Mouse (Mus musculus): ENCODE data around the gene Foxf1. TPM values are rescaled to one million over a fixed set of nuclear protein-coding genes. Genes with fewer than 3 reads are reported as not detected.

Gene Foxf1
- polyA plus RNA-seq, 1 experiment from 2014 or later: 2.3 TPM

DNA sequence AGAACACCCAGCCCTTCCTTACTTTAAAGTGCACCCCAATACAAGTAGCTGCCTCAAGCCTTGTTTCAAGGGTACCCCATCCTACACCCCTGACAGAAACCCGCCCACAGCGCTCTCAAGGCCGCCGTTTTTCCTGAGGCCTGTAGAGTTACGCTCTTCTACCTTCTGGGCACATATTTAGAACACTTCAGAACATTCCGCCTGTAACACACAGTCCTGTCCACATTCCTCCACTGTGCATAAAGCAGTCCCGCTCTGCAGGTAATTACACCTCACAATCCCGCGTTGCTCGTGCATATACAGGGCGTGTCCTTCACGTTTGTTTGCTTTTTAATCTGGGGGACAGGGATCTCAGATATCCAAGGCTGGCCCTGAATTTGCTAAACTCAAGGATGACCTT lies 4.2 kb upstream of the Foxf1 start:
- WGBS: 2% methylated on average over 12 of the region's 12 CpGs
- no peak overlapping the region for H3K9ac ChIP-seq (ENCODE audit: low read depth, low read length)
- H3K36me3 ChIP-seq (ENCODE audit: control insufficient read depth, insufficient read depth, low read length): no peaks in the 10 kb centered on the region
- no peak overlapping the region for H3K27ac ChIP-seq (ENCODE audit: low read depth, low read length)
- H3K4me3 ChIP-seq (ENCODE audit: low read depth, low read length): no peak overlapping the region
- H3K4me2 ChIP-seq (replicated peaks; ENCODE audit: low read depth, low read length): no peak overlapping the region
- ATAC-seq (ENCODE audit: low FRiP score): no peak
- DNase-seq (ENCODE audit: low spot score): no peak
- H3K4me1 ChIP-seq (replicated peaks; ENCODE audit: control insufficient read depth, insufficient read depth, low read length): peaks cover 13% of the 10 kb centered on the region
- no peaks in the 10 kb centered on the region for H3K9me3 ChIP-seq (ENCODE audit: control insufficient read depth, low read length)
- peaks cover 99% of the 10 kb centered on the region for H3K27me3 ChIP-seq (ENCODE audit: control insufficient read depth, insufficient read depth, low read length)

DNA sequence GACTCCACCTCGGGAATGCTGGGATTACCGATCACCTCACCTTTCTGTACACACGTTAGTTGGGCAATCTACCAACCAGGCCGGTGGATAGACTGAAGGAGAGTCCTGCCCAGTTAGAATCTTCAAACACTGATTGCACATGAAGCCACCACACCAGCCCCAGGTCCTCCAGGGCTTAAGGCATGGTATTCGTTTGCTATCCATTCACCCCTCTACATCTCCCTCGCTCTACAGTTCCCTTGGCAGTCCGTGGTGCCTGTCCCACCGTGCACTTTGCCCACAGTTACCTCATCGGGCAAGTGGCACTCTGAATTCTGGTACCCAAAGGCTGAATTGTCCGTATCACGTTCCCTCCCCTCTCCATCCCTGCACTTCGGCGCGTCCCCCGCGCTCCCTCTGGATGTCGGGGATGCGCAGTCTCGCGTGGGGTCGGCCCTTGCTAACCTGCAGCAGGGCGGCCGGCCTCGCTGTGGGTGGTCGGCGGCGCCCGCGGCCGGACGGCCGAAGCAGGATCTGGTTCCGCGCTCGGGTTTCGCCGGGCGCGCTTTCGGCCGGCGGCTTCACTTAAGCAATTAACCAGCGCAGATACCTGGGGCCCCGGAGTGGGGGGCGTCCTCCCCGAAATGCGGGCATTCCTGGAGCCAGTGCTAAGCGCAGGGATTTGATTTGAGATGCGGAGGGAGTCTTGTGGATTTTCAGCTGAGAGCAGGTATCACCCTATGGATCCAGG lies 3.7 kb upstream of the Foxf1 start:
- Histone ChIP-seq H3K9me3 (ENCODE audit: control insufficient read depth, low read length) (no peaks in the 10 kb centered on the region), H3K27ac (ENCODE audit: low read depth, low read length) (no peak overlapping the region), H3K9ac (ENCODE audit: low read depth, low read length) (no peak overlapping the region), H3K36me3 (ENCODE audit: control insufficient read depth, insufficient read depth, low read length) (no peaks in the 10 kb centered on the region), H3K27me3 (ENCODE audit: control insufficient read depth, insufficient read depth, low read length) (peaks cover 99% of the 10 kb centered on the region), H3K4me2 (replicated peaks; ENCODE audit: low read depth, low read length) (no peak overlapping the region), H3K4me1 (replicated peaks; ENCODE audit: control insufficient read depth, insufficient read depth, low read length) (peaks cover 13% of the 10 kb centered on the region), H3K4me3 (ENCODE audit: low read depth, low read length) (no peak overlapping the region)
- DNase-seq (ENCODE audit: low spot score) (peak; percentile 56), ATAC-seq (ENCODE audit: low FRiP score) (no peak)
- under 1% methylated on average over 49 of the region's 49 CpGs for WGBS

DNA sequence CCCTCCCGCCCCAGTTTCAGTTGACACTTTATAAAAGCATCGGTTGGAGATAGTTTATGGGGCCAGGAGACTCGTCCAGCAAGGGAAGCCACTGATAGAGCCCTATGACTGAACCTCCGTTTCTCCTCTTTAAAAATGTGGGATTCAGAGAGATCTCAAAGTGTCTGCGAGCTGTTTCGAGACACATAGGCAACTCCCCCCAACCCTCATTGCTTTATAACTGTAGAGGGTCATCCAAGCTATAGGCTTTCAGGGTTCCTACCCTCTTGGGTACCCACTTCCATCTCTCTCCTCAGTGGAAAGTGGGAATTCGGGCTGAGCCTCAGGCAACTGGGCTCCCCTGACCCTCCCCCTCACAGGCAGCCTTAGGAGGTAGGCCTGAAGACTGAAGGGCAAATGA lies 2.8 kb upstream of the Foxf1 start:
- no peaks in the 10 kb centered on the region for H3K9me3 ChIP-seq (ENCODE audit: control insufficient read depth, low read length)
- no peak overlapping the region for H3K9ac ChIP-seq (ENCODE audit: low read depth, low read length)
- 2% methylated on average over 7 of the region's 7 CpGs for WGBS

DNA sequence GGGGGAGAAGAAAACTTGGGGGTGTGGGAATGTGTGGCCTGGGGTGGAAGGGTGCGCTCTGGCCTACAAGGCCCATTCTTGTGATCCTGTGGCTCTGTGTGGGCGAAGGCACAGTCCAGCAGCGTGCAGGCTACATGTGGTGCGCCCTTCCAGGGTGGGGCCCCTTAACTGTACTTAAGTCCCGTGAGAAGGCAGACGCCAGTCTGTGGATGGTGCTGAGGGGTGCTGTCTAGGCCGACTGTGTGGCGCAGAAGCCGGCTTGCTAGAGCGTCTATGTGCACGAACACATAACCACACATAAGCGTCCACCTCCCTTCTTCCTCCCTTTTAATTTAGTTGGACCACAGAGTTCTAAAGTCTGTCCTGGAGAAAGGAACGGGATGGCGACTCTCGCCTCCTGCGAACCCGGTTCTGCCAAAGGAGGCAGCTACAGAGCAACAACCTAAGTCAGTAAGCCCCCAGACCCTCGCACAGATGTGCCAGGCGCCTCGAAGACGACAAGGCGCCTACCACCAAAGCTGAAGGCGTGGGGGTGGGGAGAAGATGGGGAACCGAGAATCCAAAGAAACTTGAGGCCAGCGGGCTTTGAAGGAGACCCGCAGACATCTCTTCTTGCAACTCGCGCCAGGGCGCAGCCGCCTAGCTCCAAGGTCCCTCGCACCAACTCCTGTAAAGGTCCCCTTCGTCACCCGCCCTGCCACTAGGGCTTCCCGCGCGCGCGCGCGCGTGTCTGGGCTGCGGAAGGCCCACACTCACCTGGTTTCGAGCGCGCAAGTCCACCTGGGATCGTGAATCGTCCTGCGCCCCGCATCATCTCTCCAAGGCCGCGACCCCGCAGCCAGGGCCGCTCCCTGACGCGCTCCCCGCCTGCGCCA lies 1.7 kb upstream of the Foxf1 start:
- Histone ChIP-seq H3K9ac (ENCODE audit: low read depth, low read length) (no peak overlapping the region), H3K36me3 (ENCODE audit: control insufficient read depth, insufficient read depth, low read length) (no peaks in the 10 kb centered on the region), H3K27me3 (ENCODE audit: control insufficient read depth, insufficient read depth, low read length) (peaks cover 99% of the 10 kb centered on the region), H3K4me1 (replicated peaks; ENCODE audit: control insufficient read depth, insufficient read depth, low read length) (peaks cover 13% of the 10 kb centered on the region), H3K4me2 (replicated peaks; ENCODE audit: low read depth, low read length) (peak overlapping the region; percentile 84), H3K27ac (ENCODE audit: low read depth, low read length) (no peak overlapping the region), H3K9me3 (ENCODE audit: control insufficient read depth, low read length) (no peaks in the 10 kb centered on the region), H3K4me3 (ENCODE audit: low read depth, low read length) (peak overlapping the region; percentile 37)
- DNase-seq (ENCODE audit: low spot score) (peak; percentile 60), ATAC-seq (ENCODE audit: low FRiP score) (no peak)
- under 1% methylated on average over 57 of the region's 57 CpGs for WGBS

More for the DNA sequence above, 2.8 kb upstream of the Foxf1 start:
- H3K36me3 ChIP-seq (ENCODE audit: control insufficient read depth, insufficient read depth, low read length): no peaks in the 10 kb centered on the region
- no peak overlapping the region for H3K4me2 ChIP-seq (replicated peaks; ENCODE audit: low read depth, low read length)
- peak; percentile 36 for DNase-seq (ENCODE audit: low spot score)
- ATAC-seq (ENCODE audit: low FRiP score): no peak
- H3K27ac ChIP-seq (ENCODE audit: low read depth, low read length): no peak overlapping the region
- peaks cover 13% of the 10 kb centered on the region for H3K4me1 ChIP-seq (replicated peaks; ENCODE audit: control insufficient read depth, insufficient read depth, low read length)
- H3K4me3 ChIP-seq (ENCODE audit: low read depth, low read length): no peak overlapping the region
- H3K27me3 ChIP-seq (ENCODE audit: control insufficient read depth, insufficient read depth, low read length): peaks cover 99% of the 10 kb centered on the region

DNA sequence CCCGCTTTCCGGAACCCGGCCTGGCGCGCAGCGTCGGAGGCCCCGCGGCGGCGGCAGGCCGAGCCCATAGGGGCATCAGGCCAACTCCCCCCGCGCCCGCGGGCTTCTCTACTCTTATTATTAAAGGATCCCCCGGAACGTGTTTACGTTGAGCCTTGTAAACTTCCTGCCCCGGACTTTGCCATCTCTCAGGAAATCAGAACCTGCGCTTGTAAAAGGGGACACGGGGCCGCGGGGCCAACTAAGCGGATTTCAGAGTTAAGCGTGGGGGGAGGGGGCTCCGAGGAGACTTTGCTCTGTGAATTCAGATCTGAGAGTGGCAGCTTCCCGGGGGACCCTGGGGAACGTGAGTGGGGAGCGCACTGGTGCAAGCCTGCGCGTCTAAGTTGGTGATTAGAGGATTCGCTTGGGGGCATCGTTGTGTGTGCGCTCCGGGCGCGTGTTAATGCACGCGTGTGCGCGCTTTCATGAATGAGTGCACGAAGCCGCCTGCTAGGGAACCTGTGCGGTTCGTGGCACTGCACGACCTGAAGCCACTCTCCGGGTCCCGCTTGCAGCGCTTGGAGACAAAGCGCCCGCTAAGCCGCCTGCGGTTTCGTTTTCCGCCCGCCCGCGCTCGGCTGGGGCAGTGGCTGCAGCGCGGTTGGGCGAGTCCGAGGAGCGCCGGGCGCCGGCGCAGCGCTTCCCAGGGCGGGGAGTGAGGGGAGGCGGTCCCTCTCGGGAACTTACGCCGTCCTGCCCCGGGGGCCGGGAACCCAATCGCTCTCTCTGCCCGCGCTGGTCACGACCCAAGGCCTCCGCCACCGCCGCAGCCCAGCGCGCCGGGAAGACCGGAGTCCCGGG lies 872 bp upstream of the Foxf1 start:
- no peaks in the 10 kb centered on the region for H3K36me3 ChIP-seq (ENCODE audit: control insufficient read depth, insufficient read depth, low read length)
- no peak overlapping the region for H3K9ac ChIP-seq (ENCODE audit: low read depth, low read length)
- peaks cover 95% of the 10 kb centered on the region for H3K27me3 ChIP-seq (ENCODE audit: control insufficient read depth, insufficient read depth, low read length)
- ATAC-seq (ENCODE audit: low FRiP score) (no peak; the same call in 1 of the 2 replicates), DNase-seq (ENCODE audit: low spot score) (peak; percentile 76)
- peak overlapping the region; percentile 37 for H3K4me3 ChIP-seq (ENCODE audit: low read depth, low read length)
- peaks cover 13% of the 10 kb centered on the region for H3K4me1 ChIP-seq (replicated peaks; ENCODE audit: control insufficient read depth, insufficient read depth, low read length)
- H3K4me2 ChIP-seq (replicated peaks; ENCODE audit: low read depth, low read length): peak overlapping the region; percentile 84
- no peaks in the 10 kb centered on the region for H3K9me3 ChIP-seq (ENCODE audit: control insufficient read depth, low read length)
- WGBS: under 1% methylated on average over 89 of the region's 89 CpGs
- H3K27ac ChIP-seq (ENCODE audit: low read depth, low read length): no peak overlapping the region

DNA sequence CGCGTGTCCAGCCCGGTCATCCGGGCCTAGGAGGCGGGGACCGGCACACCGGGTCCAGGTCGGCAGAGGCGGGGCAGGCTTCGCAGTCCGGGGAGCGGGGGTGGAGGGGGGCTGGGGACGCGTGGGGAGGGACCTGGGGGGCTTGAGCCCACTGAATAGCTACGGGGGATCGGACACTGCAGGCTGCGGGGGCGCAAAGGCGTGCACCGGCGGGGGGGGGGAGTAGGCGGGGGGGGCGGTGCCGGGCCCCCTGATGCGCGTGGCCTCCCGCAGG lies 313 bp upstream of the Foxf1 start:
- Histone ChIP-seq H3K9ac (ENCODE audit: low read depth, low read length) (no peak overlapping the region), H3K4me2 (replicated peaks; ENCODE audit: low read depth, low read length) (peak overlapping the region; percentile 84), H3K9me3 (ENCODE audit: control insufficient read depth, low read length) (no peaks in the 10 kb centered on the region), H3K27me3 (ENCODE audit: control insufficient read depth, insufficient read depth, low read length) (peaks cover 96% of the 10 kb centered on the region), H3K36me3 (ENCODE audit: control insufficient read depth, insufficient read depth, low read length) (no peaks in the 10 kb centered on the region), H3K27ac (ENCODE audit: low read depth, low read length) (no peak overlapping the region), H3K4me1 (replicated peaks; ENCODE audit: control insufficient read depth, insufficient read depth, low read length) (peaks cover 13% of the 10 kb centered on the region), H3K4me3 (ENCODE audit: low read depth, low read length) (peak overlapping the region; percentile 37)
- 0% methylated on average over 13 of the region's 27 CpGs for WGBS
- DNase-seq (ENCODE audit: low spot score): no peak
- no peak for ATAC-seq (ENCODE audit: low FRiP score)

DNA sequence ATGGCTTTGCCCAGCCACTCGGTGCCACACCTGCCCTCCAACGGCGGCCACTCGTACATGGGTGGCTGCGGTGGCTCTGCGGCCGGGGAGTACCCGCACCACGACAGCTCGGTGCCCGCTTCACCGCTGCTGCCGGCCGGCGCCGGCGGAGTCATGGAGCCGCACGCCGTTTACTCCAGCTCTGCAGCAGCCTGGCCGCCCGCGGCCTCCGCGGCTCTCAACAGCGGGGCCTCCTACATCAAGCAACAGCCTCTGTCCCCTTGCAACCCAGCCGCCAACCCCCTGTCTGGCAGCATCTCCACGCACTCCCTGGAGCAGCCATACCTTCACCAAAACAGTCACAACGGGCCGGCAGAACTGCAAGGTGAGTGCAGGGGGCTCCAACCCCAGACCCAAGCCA lies 825 bp downstream of the Foxf1 start:
- Histone ChIP-seq H3K36me3 (ENCODE audit: control insufficient read depth, insufficient read depth, low read length) (no peaks in the 10 kb centered on the region), H3K27me3 (ENCODE audit: control insufficient read depth, insufficient read depth, low read length) (peaks cover 96% of the 10 kb centered on the region), H3K9ac (ENCODE audit: low read depth, low read length) (0 out of 2 replicates have a peak overlapping the region, but pooled peaks have one; percentile 7), H3K4me1 (replicated peaks; ENCODE audit: control insufficient read depth, insufficient read depth, low read length) (peaks cover 16% of the 10 kb centered on the region), H3K4me3 (ENCODE audit: low read depth, low read length) (peak overlapping the region; percentile 37), H3K9me3 (ENCODE audit: control insufficient read depth, low read length) (no peaks in the 10 kb centered on the region), H3K27ac (ENCODE audit: low read depth, low read length) (no peak overlapping the region), H3K4me2 (replicated peaks; ENCODE audit: low read depth, low read length) (peak overlapping the region; percentile 84; the same call in 1 of the 2 replicates)
- DNase-seq (ENCODE audit: low spot score) (peak; percentile 59), ATAC-seq (ENCODE audit: low FRiP score) (no peak)
- WGBS: 6% methylated on average over 30 of the region's 30 CpGs

DNA sequence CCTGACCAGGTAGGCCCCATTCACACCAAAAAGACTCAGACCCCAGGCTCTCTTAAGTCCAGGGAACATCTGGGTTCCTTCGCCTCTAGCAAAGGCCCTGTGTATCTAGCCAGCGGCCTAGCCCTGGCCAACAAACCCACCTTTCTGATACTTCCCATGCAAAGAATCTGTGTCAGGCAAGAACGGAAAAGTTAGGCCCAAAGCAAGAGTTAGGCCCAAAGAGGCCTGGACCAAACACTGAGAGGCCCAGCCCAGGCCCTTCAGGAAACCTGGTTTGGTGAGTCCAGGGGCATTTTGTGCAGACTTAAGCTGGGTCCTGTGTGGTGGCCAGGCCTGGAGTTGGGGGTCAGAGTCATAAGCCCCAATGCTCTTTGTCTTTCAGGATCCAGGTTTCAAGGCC lies 1.4 kb downstream of the Foxf1 start:
- ATAC-seq (ENCODE audit: low FRiP score) (no peak), DNase-seq (ENCODE audit: low spot score) (no peak)
- H3K27ac ChIP-seq (ENCODE audit: low read depth, low read length): no peak overlapping the region
- peaks cover 96% of the 10 kb centered on the region for H3K27me3 ChIP-seq (ENCODE audit: control insufficient read depth, insufficient read depth, low read length)
- no peaks in the 10 kb centered on the region for H3K36me3 ChIP-seq (ENCODE audit: control insufficient read depth, insufficient read depth, low read length)
- H3K4me3 ChIP-seq (ENCODE audit: low read depth, low read length): no peak overlapping the region
- peaks cover 16% of the 10 kb centered on the region for H3K4me1 ChIP-seq (replicated peaks; ENCODE audit: control insufficient read depth, insufficient read depth, low read length)
- 9% methylated on average over 3 of the region's 3 CpGs for WGBS
- H3K9ac ChIP-seq (ENCODE audit: low read depth, low read length): no peak overlapping the region
- no peaks in the 10 kb centered on the region for H3K9me3 ChIP-seq (ENCODE audit: control insufficient read depth, low read length)
- no peak overlapping the region for H3K4me2 ChIP-seq (replicated peaks; ENCODE audit: low read depth, low read length)

Measured in hindbrain, embryonic 11.5 days (tissue).